Mouse (Mus musculus): ENCODE results near the gene Mmp17. TPM values are rescaled to one million over a fixed set of nuclear protein-coding genes. Genes with fewer than 3 reads are reported as not detected.
"Not testable (repeated sequence)": the region's sequence is repeated elsewhere in the genome, so short reads cannot be mapped to it uniquely, and the experiment has no call there.

Gene Mmp17
- polyA plus RNA-seq, 1 experiment: 0.76 TPM

DNA sequence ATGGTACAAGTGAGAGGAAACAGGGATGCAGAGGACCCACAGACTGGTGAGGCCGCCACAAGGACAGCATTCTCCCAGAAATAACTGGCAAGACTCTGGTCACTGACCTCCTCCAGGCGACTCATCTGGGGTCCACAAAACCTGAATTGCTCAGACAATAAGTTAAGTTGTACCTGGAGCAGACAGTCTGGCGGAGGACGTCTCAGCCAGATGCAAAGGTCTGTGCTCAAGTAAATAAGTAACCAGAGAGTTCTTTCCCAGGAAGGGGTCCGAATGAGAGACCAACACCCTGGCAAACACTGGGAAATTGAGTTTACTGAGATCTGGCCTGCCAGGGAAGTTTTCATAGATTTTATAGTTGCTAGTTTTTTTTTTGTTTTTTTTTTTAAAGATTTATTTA lies 37.4 kb downstream of the Mmp17 start:
- Histone ChIP-seq H3K4me3 (replicated peaks) (no peak overlapping the region), H3K27me3 (replicated peaks) (no peaks in the 10 kb centered on the region), H3K36me3 (replicated peaks; ENCODE audit: low read length) (no peaks in the 10 kb centered on the region), H3K4me1 (no peaks in the 10 kb centered on the region), H3K9me3 (no peaks in the 10 kb centered on the region)
- no peak for TF ChIP-seq FLI1 (IDR thresholded peaks at IDR 0.05; ENCODE audit: low read length)

- Histone ChIP-seq H3K9me3 (no peaks in the 10 kb centered on the region), H3K4me1 (no peaks in the 10 kb centered on the region), H3K4me3 (replicated peaks) (no peak overlapping the region), H3K36me3 (replicated peaks; ENCODE audit: low read length) (no peaks in the 10 kb centered on the region), H3K27me3 (replicated peaks) (no peaks in the 10 kb centered on the region)
- TF ChIP-seq GATA1 (IDR thresholded peaks at IDR 0.05; ENCODE audit: borderline replicate concordance, low read length) (no peak), FLI1 (IDR thresholded peaks at IDR 0.05; ENCODE audit: low read length) (no peak)
Observed at GRCm38 (mm10) chr5:129626099-129626498, 42.1 kb downstream of the Mmp17 start.

GRCm38 (mm10) chr5:129626586-129626985 lies 42.6 kb downstream of the Mmp17 start:
- not testable (repeated sequence) for H3K4me3 ChIP-seq (replicated peaks); H3K9me3 ChIP-seq; H3K4me1 ChIP-seq; H3K36me3 ChIP-seq (replicated peaks; ENCODE audit: low read length); H3K27me3 ChIP-seq (replicated peaks)

GRCm38 (mm10) chr5:129632270-129633250 lies 48.6 kb downstream of the Mmp17 start:
- peak overlapping the region; percentile 42 for H3K4me3 ChIP-seq (replicated peaks)
- 0 out of 2 replicates have a peak, but pooled peaks cover 11% of the 10 kb centered on the region for H3K9me3 ChIP-seq
- not testable (repeated sequence) for H3K27me3 ChIP-seq (replicated peaks); H3K36me3 ChIP-seq (replicated peaks; ENCODE audit: low read length); H3K4me1 ChIP-seq

- Histone ChIP-seq H3K36me3 (replicated peaks; ENCODE audit: low read length) (no peaks in the 10 kb centered on the region), H3K27me3 (replicated peaks) (no peaks in the 10 kb centered on the region), H3K4me1 (0 out of 2 replicates have a peak, but pooled peaks cover 6% of the 10 kb centered on the region), H3K4me3 (replicated peaks) (no peak overlapping the region), H3K9me3 (no peaks in the 10 kb centered on the region)
- TF ChIP-seq FLI1 (IDR thresholded peaks at IDR 0.05; ENCODE audit: low read length) (no peak), GATA1 (IDR thresholded peaks at IDR 0.05; ENCODE audit: borderline replicate concordance, low read length) (no peak)
Observed at GRCm38 (mm10) chr5:129650858-129651257, 66.9 kb downstream of the Mmp17 start.

- H3K4me3 ChIP-seq (replicated peaks): no peak overlapping the region
- TF ChIP-seq FLI1 (IDR thresholded peaks at IDR 0.05; ENCODE audit: low read length) (no peak), GATA1 (IDR thresholded peaks at IDR 0.05; ENCODE audit: borderline replicate concordance, low read length) (no peak)
- H3K9me3 ChIP-seq: no peaks in the 10 kb centered on the region
- peaks cover 41% of the 10 kb centered on the region for H3K36me3 ChIP-seq (replicated peaks; ENCODE audit: low read length)
- 0 out of 2 replicates have a peak, but pooled peaks cover 6% of the 10 kb centered on the region for H3K4me1 ChIP-seq
- H3K27me3 ChIP-seq (replicated peaks): no peaks in the 10 kb centered on the region
Observed at GRCm38 (mm10) chr5:129657016-129657415, 73.0 kb downstream of the Mmp17 start.

DNA sequence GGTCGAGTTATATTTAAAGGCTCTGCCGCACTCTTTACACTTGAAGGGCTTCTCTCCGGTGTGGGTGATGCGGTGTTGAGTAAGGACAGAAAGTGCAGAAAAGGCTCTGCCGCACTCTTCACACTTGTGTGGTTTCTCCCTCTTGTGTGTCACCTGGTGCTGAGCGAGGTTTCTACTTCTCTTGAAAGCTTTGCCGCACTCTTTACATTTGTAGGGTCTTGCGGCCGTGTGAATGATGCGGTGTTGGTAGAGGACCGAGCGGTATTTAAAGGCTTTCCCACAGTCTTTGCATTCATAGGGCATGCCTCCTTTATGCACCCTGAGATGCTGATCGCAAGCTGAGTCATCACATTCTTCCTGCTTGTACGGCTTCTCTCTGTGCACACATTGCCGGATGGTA lies 74.0 kb downstream of the Mmp17 start:
- no peaks in the 10 kb centered on the region for H3K9me3 ChIP-seq
- H3K4me3 ChIP-seq (replicated peaks): no peak overlapping the region
- 0 out of 2 replicates have a peak, but pooled peaks cover 4% of the 10 kb centered on the region for H3K4me1 ChIP-seq
- no peaks in the 10 kb centered on the region for H3K27me3 ChIP-seq (replicated peaks)
- H3K36me3 ChIP-seq (replicated peaks; ENCODE audit: low read length): peaks cover 41% of the 10 kb centered on the region
- TF ChIP-seq FLI1 (IDR thresholded peaks at IDR 0.05; ENCODE audit: low read length): no peak
- TF ChIP-seq GATA1 (IDR thresholded peaks at IDR 0.05; ENCODE audit: borderline replicate concordance, low read length): no peak

Other genes with a start within 250 kb of the Mmp17 start
- 48.3 and 60.9 TPM in 2 replicates for gene Sfswap, start 82.9 kb upstream of the Mmp17 start, polyA plus RNA-seq (2012; ENCODE audit: insufficient read depth, low replicate concordance)
- gene Zfp11, start 85.9 kb downstream of the Mmp17 start, polyA plus RNA-seq (2012; ENCODE audit: insufficient read depth, low replicate concordance): not detected in 2 replicates
- gene Sept14, start 124.3 kb downstream of the Mmp17 start, polyA plus RNA-seq (2012; ENCODE audit: insufficient read depth, low replicate concordance): not detected in 2 replicates
- gene Mrps17, start 131.3 kb downstream of the Mmp17 start, polyA plus RNA-seq (2012; ENCODE audit: insufficient read depth, low replicate concordance): 21.1 TPM in 1 of 2 replicates, not detected in the other
- gene Nipsnap2, start 140.9 kb downstream of the Mmp17 start, polyA plus RNA-seq (2012; ENCODE audit: insufficient read depth, low replicate concordance): 4.0 and 15.2 TPM in 2 replicates
- 22.7 and 35.1 TPM in 2 replicates for gene Psph, start 203.3 kb downstream of the Mmp17 start, polyA plus RNA-seq (2012; ENCODE audit: insufficient read depth, low replicate concordance)